Comparison of ENCODE assay signal across 8 mouse cellular contexts in the genomic region with DNA sequence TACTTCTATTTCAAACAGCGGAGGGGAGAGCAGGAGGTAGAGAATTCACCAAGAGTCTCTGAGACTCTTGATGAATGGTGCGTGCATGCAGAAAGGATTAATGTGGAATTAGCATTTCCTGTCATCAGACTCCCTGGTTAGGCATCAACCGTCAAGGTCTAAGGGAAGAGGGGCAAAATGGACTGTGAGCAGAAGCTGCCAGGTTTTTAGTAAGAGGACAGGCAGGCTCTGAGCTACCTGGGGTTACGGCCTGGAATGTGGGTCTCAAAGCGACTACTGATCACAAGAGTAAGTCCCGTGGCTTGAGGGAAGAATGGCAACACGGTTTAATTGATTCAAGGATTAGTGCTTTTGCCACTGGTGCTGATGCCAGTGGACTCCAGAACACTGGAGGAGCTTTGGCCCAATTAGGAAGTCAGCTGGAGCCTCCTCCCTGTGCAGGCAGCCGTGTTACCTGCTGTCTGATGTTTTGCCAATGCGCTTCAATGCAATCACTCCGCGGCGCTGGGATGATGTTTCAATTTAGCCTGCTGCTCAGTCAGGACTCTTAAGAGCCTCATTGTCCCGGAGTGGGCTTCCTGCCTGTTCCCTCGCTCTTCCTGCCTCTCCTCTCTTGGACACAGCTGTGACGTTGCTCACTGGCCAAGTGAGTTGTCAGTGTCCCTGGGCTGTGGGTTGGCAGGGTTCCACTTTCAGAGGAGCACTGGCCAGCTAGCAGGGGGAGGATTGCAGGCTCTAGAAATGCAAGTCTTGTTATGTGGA. TPM values are rescaled to one million over a fixed set of nuclear protein-coding genes. Genes with fewer than 3 reads are reported as not detected.
A peak's percentile ranks its signal among the peaks of the same experiment; 100 is the strongest.
DNase-seq lines count a peak whose midpoint lies in the region; ATAC-seq lines count a peak whose summit lies in the region.

No protein-coding gene starts in this region.

- H3K9ac ChIP-seq in forebrain, embryonic 13.5 days = no peak overlapping the region; the same call in 1 of the 2 replicates
- peak overlapping the region; percentile 45; the same call in 1 of the 2 replicates for H3K9ac ChIP-seq in heart, embryonic 14.5 days (ENCODE audit: low read length)
- H3K9ac ChIP-seq in kidney, embryonic 16.5 days (replicated peaks; ENCODE audit: low read length) = no peak overlapping the region
- H3K9ac ChIP-seq in limb, embryonic 15.5 days = no peak overlapping the region

- H3K36me3 ChIP-seq in forebrain, embryonic 13.5 days (ENCODE audit: poor library complexity, severe bottlenecking) = no peaks in the 10 kb centered on the region
- H3K36me3 ChIP-seq in heart, embryonic 14.5 days (ENCODE audit: control insufficient read depth, insufficient read depth, low read length) = no peaks in the 10 kb centered on the region
- 0 out of 2 replicates have a peak, but pooled peaks cover 2% of the 10 kb centered on the region for H3K36me3 ChIP-seq in kidney, embryonic 16.5 days (ENCODE audit: insufficient read depth, low read length)
- H3K36me3 ChIP-seq in limb, embryonic 15.5 days = no peaks in the 10 kb centered on the region

- H3K4me3 ChIP-seq in forebrain, embryonic 13.5 days = 0 out of 2 replicates have a peak overlapping the region, but pooled peaks have one; percentile 11
- H3K4me3 ChIP-seq in heart, embryonic 14.5 days (ENCODE audit: control insufficient read depth in 1 of 2, insufficient read depth in 1 of 2, low read depth in 1 of 2, low read length in 2 of 2) = peak overlapping the region; percentile 7 to 26
- H3K4me3 ChIP-seq in kidney, embryonic 16.5 days (ENCODE audit: low read length) = no peak overlapping the region
- H3K4me3 ChIP-seq in limb, embryonic 15.5 days = peak overlapping the region; percentile 13

- WGBS in forebrain, embryonic 13.5 days = 6% methylated on average over 15 of the region's 15 CpGs
- 32% methylated on average over 15 of the region's 15 CpGs for WGBS in heart, embryonic 14.5 days
- 32% methylated on average over 15 of the region's 15 CpGs for WGBS in kidney, embryonic 16.5 days
- 26% methylated on average over 15 of the region's 15 CpGs for WGBS in limb, embryonic 15.5 days

- ATAC-seq in forebrain, embryonic 13.5 days = peak; percentile 78
- ATAC-seq in heart, embryonic 14.5 days (ENCODE audit: insufficient number of reproducible peaks, insufficient read depth, low FRiP score, low read depth) = 0 out of 2 replicates have a peak, but pooled peaks have one; percentile 47
- peak; percentile 80; the same call in 1 of the 2 replicates for ATAC-seq in kidney, embryonic 16.5 days (ENCODE audit: low FRiP score, low TSS enrichment)
- peak; percentile 67 for ATAC-seq in limb, embryonic 15.5 days (ENCODE audit: insufficient number of reproducible peaks, low FRiP score, low TSS enrichment, low read depth)

- H3K27me3 ChIP-seq in forebrain, embryonic 13.5 days = no peaks in the 10 kb centered on the region
- H3K27me3 ChIP-seq in heart, embryonic 14.5 days (ENCODE audit: control insufficient read depth, insufficient read depth, low read length) = no peaks in the 10 kb centered on the region
- peaks cover 4% of the 10 kb centered on the region; the same call in 1 of the 2 replicates for H3K27me3 ChIP-seq in kidney, embryonic 16.5 days (ENCODE audit: insufficient read depth, low read length)
- peaks cover 9% of the 10 kb centered on the region; the same call in 1 of the 2 replicates for H3K27me3 ChIP-seq in limb, embryonic 15.5 days

- peaks cover 10% of the 10 kb centered on the region for H3K9me3 ChIP-seq in forebrain, embryonic 13.5 days (replicated peaks)
- peaks cover 4% of the 10 kb centered on the region; the same call in 1 of the 2 replicates for H3K9me3 ChIP-seq in heart, embryonic 14.5 days (ENCODE audit: control insufficient read depth, low read length)
- H3K9me3 ChIP-seq in kidney, embryonic 16.5 days (ENCODE audit: low read length) = peaks cover 4% of the 10 kb centered on the region; the same call in 1 of the 2 replicates
- no peaks in the 10 kb centered on the region for H3K9me3 ChIP-seq in limb, embryonic 15.5 days

- H3K4me1 ChIP-seq in forebrain, embryonic 13.5 days = peaks cover 24% of the 10 kb centered on the region
- H3K4me1 ChIP-seq in heart, embryonic 14.5 days (ENCODE audit: control insufficient read depth in 2 of 2, insufficient read depth in 2 of 2, low read length in 2 of 2) = peaks cover 12 to 15% of the 10 kb centered on the region in 2 experiments
- H3K4me1 ChIP-seq in kidney, embryonic 16.5 days (ENCODE audit: insufficient read depth, low read length) = peaks cover 26% of the 10 kb centered on the region
- peaks cover 23% of the 10 kb centered on the region for H3K4me1 ChIP-seq in limb, embryonic 15.5 days

- peak overlapping the region; percentile 49 for H3K4me2 ChIP-seq in forebrain, embryonic 13.5 days
- H3K4me2 ChIP-seq in heart, embryonic 14.5 days (ENCODE audit: low read length) = peak overlapping the region; percentile 60
- peak overlapping the region; percentile 10; the same call in 1 of the 2 replicates for H3K4me2 ChIP-seq in kidney, embryonic 16.5 days (replicated peaks; ENCODE audit: low read depth, low read length)
- peak overlapping the region; percentile 35 for H3K4me2 ChIP-seq in limb, embryonic 15.5 days

- H3K27ac ChIP-seq in forebrain, embryonic 13.5 days = no peak overlapping the region
- no peak overlapping the region for H3K27ac ChIP-seq in heart, embryonic 14.5 days (replicated peaks in 1 of 2; ENCODE audit: control insufficient read depth in 1 of 2, insufficient read depth in 1 of 2, low read depth in 2 of 2, low read length in 2 of 2)
- no peak overlapping the region for H3K27ac ChIP-seq in kidney, embryonic 16.5 days (ENCODE audit: low read length)
- no peak overlapping the region for H3K27ac ChIP-seq in limb, embryonic 15.5 days

- DNase-seq in spleen, postnatal 36 days (ENCODE audit: low spot score in 2 of 2) = peak; percentile 9 to 11
- DNase-seq in spleen, postnatal 14 days (ENCODE audit: low spot score in 2 of 2) = no peak
- DNase-seq in ovary, adult 18-20 months (ENCODE audit: low spot score) = peak; percentile 68
- no peak for DNase-seq in thymus, postnatal 25 days

RNA-seq across cellular contexts. Expression of gene Dctd, which starts 54.6 kb away (rescaled TPM):
- 14.2 and 14.3 TPM in 2 replicates for polyA plus RNA-seq in forebrain, embryonic 13.5 days (2015; fragmentation: Nextera tagmentation; extraction: Ambion mirVana)
- polyA plus RNA-seq in heart, embryonic 14.5 days (2014; fragmentation: Nextera tagmentation; extraction: Ambion mirVana) = 33.4 and 34.1 TPM in 2 replicates
- polyA plus RNA-seq in kidney, embryonic 16.5 days (2015; fragmentation: Nextera tagmentation; extraction: Ambion mirVana) = 37.1 and 38.8 TPM in 2 replicates
- polyA plus RNA-seq in limb, embryonic 15.5 days (2015; fragmentation: Nextera tagmentation; extraction: Ambion mirVana) = 28.2 and 30.0 TPM in 2 replicates

Comparison
In these comparisons a context has a peak if more than half of its experiments do, and no peak if none do; other contexts are left out.
1. DNase-seq: peak in spleen, postnatal 36 days (2 of 2) and ovary, adult 18-20 months (single experiment); none in spleen, postnatal 14 days (0 of 2) and thymus, postnatal 25 days (single experiment).
2. H3K4me2 ChIP-seq: peak in every context shown above with its lines; median percentile 60 in heart, embryonic 14.5 days; 49 in forebrain, embryonic 13.5 days; 35 in limb, embryonic 15.5 days; 10 in kidney, embryonic 16.5 days.
3. Peak in every context shown above with its lines, with median percentiles within 50 percentile points of each other: ATAC-seq.